Mouse (Mus musculus): ENCODE results near the gene Ttc32. TPM values are rescaled to one million over a fixed set of nuclear protein-coding genes. Genes with fewer than 3 reads are reported as not detected.
"Not testable (repeated sequence)": the region's sequence is repeated elsewhere in the genome, so short reads cannot be mapped to it uniquely, and the experiment has no call there.

Ttc32 gene
- polyA plus RNA-seq, 1 experiment from 2014 or later: 14.4 TPM

- no peak overlapping the region for H3K4me3 ChIP-seq
- H3K36me3 ChIP-seq: 0 out of 2 replicates have a peak, but pooled peaks cover 2% of the 10 kb centered on the region
- H3K9me3 ChIP-seq: no peaks in the 10 kb centered on the region
- H3K4me1 ChIP-seq: no peaks in the 10 kb centered on the region
- no peak overlapping the region for H3K27ac ChIP-seq
- DNase-seq (ENCODE audit: low spot score): no peak
- H3K27me3 ChIP-seq (ENCODE audit: insufficient read depth, poor library complexity, severe bottlenecking): no peaks in the 10 kb centered on the region
Measured at GRCm38 (mm10) chr12:9026843-9027242, 3.0 kb upstream of the Ttc32 start.

DNA sequence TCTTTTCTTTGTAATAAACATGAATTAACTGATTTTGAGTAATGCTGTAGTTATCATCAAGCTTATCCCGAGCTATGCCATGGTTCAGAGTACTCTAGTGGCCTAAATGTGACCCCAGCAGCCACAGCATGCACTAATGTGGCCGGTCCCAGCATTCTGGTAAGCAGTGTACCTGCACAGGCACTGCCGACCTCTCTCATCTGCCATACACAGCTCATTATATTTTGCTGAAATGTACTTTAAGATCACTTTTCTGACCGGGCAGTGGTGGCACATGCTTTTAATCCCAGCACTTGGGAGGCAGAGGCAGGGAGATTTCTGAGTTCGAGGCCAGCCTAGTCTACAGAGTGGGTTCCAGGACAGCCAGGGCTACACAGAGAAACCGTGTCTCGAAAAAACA is 981 bp upstream of the Ttc32 start:
- H3K4me3 ChIP-seq; H3K4me1 ChIP-seq; H3K27ac ChIP-seq; H3K27me3 ChIP-seq (ENCODE audit: insufficient read depth, poor library complexity, severe bottlenecking); H3K9me3 ChIP-seq; H3K36me3 ChIP-seq: not testable (repeated sequence)
- peak; percentile 66 for DNase-seq (ENCODE audit: low spot score)
- 89% methylated on average over 7 of the region's 7 CpGs for WGBS

- Histone ChIP-seq H3K4me3 (peak overlapping the region; percentile 78), H3K36me3 (no peaks in the 10 kb centered on the region), H3K9me3 (no peaks in the 10 kb centered on the region), H3K27ac (peak overlapping the region; percentile 97), H3K27me3 (ENCODE audit: insufficient read depth, poor library complexity, severe bottlenecking) (no peaks in the 10 kb centered on the region), H3K4me1 (no peaks in the 10 kb centered on the region)
- WGBS: 48% methylated on average over 4 of the region's 4 CpGs
- DNase-seq (ENCODE audit: low spot score): no peak
Measured at GRCm38 (mm10) chr12:9029506-9029887, 300 bp upstream of the Ttc32 start.

- no peak for DNase-seq (ENCODE audit: low spot score)
- Histone ChIP-seq H3K36me3 (no peaks in the 10 kb centered on the region), H3K4me1 (no peaks in the 10 kb centered on the region), H3K27me3 (ENCODE audit: insufficient read depth, poor library complexity, severe bottlenecking) (no peaks in the 10 kb centered on the region), H3K9me3 (no peaks in the 10 kb centered on the region), H3K4me3 (peak overlapping the region; percentile 78), H3K27ac (peak overlapping the region; percentile 97)
- 65% methylated on average over 8 of the region's 8 CpGs for WGBS
Measured at GRCm38 (mm10) chr12:9031166-9031565, 1.4 kb downstream of the Ttc32 start.

GRCm38 (mm10) chr12:9033140-9033539 is 3.3 kb downstream of the Ttc32 start:
- DNase-seq (ENCODE audit: low spot score): no peak
- Histone ChIP-seq H3K36me3 (no peaks in the 10 kb centered on the region), H3K27ac (no peak overlapping the region), H3K9me3 (no peaks in the 10 kb centered on the region), H3K27me3 (ENCODE audit: insufficient read depth, poor library complexity, severe bottlenecking) (no peaks in the 10 kb centered on the region), H3K4me1 (no peaks in the 10 kb centered on the region), H3K4me3 (no peak overlapping the region)

DNA sequence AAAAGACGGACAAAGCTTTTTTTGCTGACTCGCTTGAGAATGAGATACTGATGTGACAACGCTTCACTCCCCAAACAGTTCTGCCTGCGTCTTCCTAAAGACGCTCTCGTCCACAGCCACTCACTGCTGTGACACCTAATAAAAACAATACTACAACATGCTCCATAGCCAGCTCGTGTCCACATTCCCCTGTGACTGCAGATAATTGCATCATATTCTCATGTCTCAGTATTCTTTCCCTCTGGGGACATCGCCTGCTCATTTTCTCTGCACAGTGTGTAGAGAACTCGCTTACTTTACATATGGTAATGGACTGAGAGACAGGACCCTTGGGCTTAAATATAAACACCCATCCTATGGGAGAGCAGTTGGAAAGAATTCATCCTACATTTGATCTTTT is 6.6 kb downstream of the Ttc32 start:
- 80% methylated on average over 9 of the region's 9 CpGs for WGBS
- no peaks in the 10 kb centered on the region for H3K9me3 ChIP-seq
- DNase-seq (ENCODE audit: low spot score): no peak

DNA sequence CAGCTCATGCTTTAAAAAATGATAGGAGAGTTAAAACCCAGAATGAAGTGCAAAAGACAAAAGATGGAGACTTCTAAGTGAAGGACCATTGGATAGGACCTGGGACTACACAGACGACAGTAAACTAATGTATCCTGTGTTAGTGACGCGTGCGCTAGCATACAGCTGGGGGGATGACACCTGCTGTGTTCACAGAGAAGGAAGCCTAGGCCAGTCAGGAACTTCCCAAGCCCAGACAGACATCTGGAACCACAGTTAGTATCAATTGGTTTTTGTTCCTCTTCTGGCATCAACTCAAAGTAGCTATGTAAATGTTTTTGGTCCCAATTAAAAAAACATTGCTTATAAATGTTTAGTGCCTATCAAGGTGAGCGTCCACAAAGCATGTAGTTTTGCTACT is 10.4 kb downstream of the Ttc32 start:
- no peaks in the 10 kb centered on the region for H3K9me3 ChIP-seq
- no peaks in the 10 kb centered on the region for H3K27me3 ChIP-seq (ENCODE audit: insufficient read depth, poor library complexity, severe bottlenecking)
- no peak for DNase-seq (ENCODE audit: low spot score)
- H3K36me3 ChIP-seq: 0 out of 2 replicates have a peak, but pooled peaks cover 2% of the 10 kb centered on the region
- H3K4me3 ChIP-seq: no peak overlapping the region
- 84% methylated on average over 5 of the region's 5 CpGs for WGBS
- H3K4me1 ChIP-seq: no peaks in the 10 kb centered on the region
- H3K27ac ChIP-seq: no peak overlapping the region

More for the DNA sequence above, 6.6 kb downstream of the Ttc32 start:
- Histone ChIP-seq H3K27me3 (ENCODE audit: insufficient read depth, poor library complexity, severe bottlenecking) (no peaks in the 10 kb centered on the region), H3K36me3 (no peaks in the 10 kb centered on the region), H3K27ac (no peak overlapping the region), H3K4me1 (no peaks in the 10 kb centered on the region), H3K4me3 (no peak overlapping the region)

DNA sequence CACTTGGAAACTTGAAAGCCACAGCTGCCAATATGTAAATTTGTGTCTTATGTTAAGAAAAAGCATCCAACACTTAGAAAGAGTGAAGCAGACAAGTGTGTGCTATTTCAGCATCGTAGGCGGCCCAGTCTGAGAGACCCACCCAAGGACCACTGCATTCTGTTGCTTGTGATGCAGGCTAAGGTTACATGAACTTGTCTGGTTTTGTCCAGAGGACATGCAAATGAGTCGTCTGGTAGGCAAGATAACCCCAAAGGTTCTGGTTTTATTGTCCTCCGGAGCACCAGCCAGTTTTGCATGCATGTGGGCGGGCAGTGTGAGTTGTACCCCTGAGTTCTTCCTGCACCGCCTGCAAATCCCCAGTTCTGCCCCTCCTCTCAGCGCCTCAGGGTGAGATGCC is 10.9 kb downstream of the Ttc32 start:
- no peak overlapping the region for H3K4me3 ChIP-seq

GRCm38 (mm10) chr12:9042316-9042715 is 12.5 kb downstream of the Ttc32 start:
- H3K27ac ChIP-seq: no peak overlapping the region
- no peaks in the 10 kb centered on the region for H3K27me3 ChIP-seq (ENCODE audit: insufficient read depth, poor library complexity, severe bottlenecking)
- H3K4me3 ChIP-seq: no peak overlapping the region
- 0 out of 2 replicates have a peak, but pooled peaks cover 2% of the 10 kb centered on the region for H3K36me3 ChIP-seq
- whole genome bisulfite sequencing: 80% methylated on average over 5 of the region's 5 CpGs
- H3K9me3 ChIP-seq: no peaks in the 10 kb centered on the region
- no peak for DNase-seq (ENCODE audit: low spot score)
- H3K4me1 ChIP-seq: no peaks in the 10 kb centered on the region

More for the DNA sequence above, 10.9 kb downstream of the Ttc32 start:
- Histone ChIP-seq H3K36me3 (0 out of 2 replicates have a peak, but pooled peaks cover 2% of the 10 kb centered on the region), H3K27me3 (ENCODE audit: insufficient read depth, poor library complexity, severe bottlenecking) (no peaks in the 10 kb centered on the region), H3K4me1 (no peaks in the 10 kb centered on the region), H3K27ac (no peak overlapping the region), H3K9me3 (no peaks in the 10 kb centered on the region)
- DNase-seq (ENCODE audit: low spot score): no peak
- 58% methylated on average over 7 of the region's 7 CpGs for WGBS

DNA sequence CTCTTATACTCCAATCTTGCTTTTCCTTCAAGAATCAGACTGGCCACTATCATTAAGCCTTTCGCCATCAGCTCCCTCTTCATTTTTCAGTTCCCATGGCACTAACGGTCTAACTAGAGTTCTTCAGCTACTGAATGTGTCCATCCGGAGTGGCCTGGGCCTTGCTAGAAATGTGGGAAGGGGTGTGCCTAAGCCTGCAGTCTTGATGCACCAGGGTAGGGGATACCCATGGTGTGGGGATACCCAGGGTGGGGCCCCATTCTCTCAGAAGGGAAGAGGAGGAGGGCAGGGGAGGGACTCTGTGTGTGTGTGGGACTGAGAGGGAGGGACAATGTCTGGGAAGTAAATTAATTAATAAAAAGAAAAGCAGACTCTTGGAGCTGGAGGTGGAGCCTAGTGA is 13.0 kb downstream of the Ttc32 start:
- Histone ChIP-seq H3K4me3 (no peak overlapping the region), H3K27ac (no peak overlapping the region), H3K9me3 (no peaks in the 10 kb centered on the region), H3K27me3 (ENCODE audit: insufficient read depth, poor library complexity, severe bottlenecking) (no peaks in the 10 kb centered on the region), H3K36me3 (0 out of 2 replicates have a peak, but pooled peaks cover 2% of the 10 kb centered on the region), H3K4me1 (no peaks in the 10 kb centered on the region)
- WGBS: 83% methylated on average over 3 of the region's 3 CpGs
- DNase-seq (ENCODE audit: low spot score): no peak

GRCm38 (mm10) chr12:9044666-9045065 is 14.9 kb downstream of the Ttc32 start:
- Histone ChIP-seq H3K4me1 (no peaks in the 10 kb centered on the region), H3K36me3 (0 out of 2 replicates have a peak, but pooled peaks cover 2% of the 10 kb centered on the region), H3K9me3 (no peaks in the 10 kb centered on the region), H3K27me3 (ENCODE audit: insufficient read depth, poor library complexity, severe bottlenecking) (no peaks in the 10 kb centered on the region), H3K27ac (no peak overlapping the region), H3K4me3 (no peak overlapping the region)
- 86% methylated on average over 7 of the region's 7 CpGs for WGBS
- no peak for DNase-seq (ENCODE audit: low spot score)

DNA sequence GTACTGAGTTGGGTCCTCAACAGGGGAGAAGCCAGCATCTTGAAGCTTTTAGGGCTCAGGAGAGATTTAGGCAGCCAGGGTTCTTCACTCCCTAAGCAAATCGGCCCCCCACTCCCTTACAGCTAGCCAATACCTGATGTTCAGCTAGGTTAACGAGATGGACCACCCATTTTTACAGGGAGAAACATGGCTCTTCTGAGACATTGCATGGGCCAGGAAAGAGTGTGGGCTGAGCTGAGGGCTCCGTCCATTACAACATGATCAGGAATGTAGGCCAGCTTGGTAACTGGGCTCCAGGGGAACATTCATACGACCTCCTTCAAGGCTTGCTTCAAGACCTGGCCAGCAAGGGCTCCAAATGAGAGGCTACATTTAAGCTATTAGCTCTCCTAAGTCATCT is 16.9 kb downstream of the Ttc32 start:
- H3K4me1 ChIP-seq: peaks cover 4% of the 10 kb centered on the region; the same call in 1 of the 2 replicates
- no peak for DNase-seq (ENCODE audit: low spot score)
- H3K36me3 ChIP-seq: 0 out of 2 replicates have a peak, but pooled peaks cover 2% of the 10 kb centered on the region
- no peak overlapping the region for H3K27ac ChIP-seq
- 77% methylated on average over 4 of the region's 4 CpGs for WGBS
- H3K27me3 ChIP-seq (ENCODE audit: insufficient read depth, poor library complexity, severe bottlenecking): no peaks in the 10 kb centered on the region
- no peaks in the 10 kb centered on the region for H3K9me3 ChIP-seq
- no peak overlapping the region for H3K4me3 ChIP-seq

DNA sequence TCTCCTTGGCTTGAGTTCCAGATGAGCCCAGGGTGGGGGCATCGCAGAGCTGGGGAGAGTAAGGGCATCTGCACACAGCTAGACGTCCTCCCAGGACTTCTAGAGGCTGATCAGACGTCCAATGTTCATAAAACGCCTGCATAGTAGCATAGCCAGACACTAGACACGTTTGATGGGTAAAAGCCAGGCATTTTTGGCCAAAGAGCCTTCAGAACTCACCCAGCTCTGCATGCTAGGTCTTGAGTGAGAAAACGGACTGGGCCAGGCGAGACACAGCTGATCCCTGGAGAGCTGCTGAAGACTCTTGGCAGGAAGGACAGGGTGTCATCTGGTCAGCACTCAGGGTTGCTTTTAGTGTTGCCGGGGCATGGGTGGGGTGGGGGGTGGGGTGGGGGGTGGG is 18.3 kb downstream of the Ttc32 start:
- Histone ChIP-seq H3K27me3 (ENCODE audit: insufficient read depth, poor library complexity, severe bottlenecking) (no peaks in the 10 kb centered on the region), H3K4me3 (no peak overlapping the region), H3K27ac (no peak overlapping the region), H3K4me1 (peaks cover 4% of the 10 kb centered on the region; the same call in 1 of the 2 replicates), H3K9me3 (no peaks in the 10 kb centered on the region), H3K36me3 (0 out of 2 replicates have a peak, but pooled peaks cover 2% of the 10 kb centered on the region)
- DNase-seq (ENCODE audit: low spot score): no peak
- 73% methylated on average over 8 of the region's 8 CpGs for WGBS

DNA sequence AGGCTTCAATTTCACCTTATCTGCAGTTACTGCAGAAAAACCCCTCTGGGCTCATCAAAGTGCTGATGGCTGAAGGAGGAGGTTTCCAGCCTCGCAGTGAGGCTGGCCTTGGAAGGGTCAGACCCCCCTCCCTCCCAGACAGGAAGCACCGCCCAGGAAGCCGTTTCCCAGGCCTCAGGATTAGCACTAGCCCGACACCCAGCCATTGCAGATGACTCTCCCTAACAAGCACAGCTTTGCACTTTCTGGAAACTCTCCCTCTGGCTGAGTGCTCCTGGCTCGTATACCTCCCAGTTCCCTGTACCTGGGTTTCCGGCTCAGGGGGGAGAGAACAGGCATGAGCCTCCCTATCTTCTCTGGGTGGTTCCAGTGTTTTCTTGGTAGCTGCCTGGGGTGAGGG is 21.0 kb downstream of the Ttc32 start:
- Histone ChIP-seq H3K4me3 (no peak overlapping the region), H3K27me3 (ENCODE audit: insufficient read depth, poor library complexity, severe bottlenecking) (no peaks in the 10 kb centered on the region), H3K36me3 (no peaks in the 10 kb centered on the region), H3K9me3 (no peaks in the 10 kb centered on the region), H3K4me1 (peaks cover 4% of the 10 kb centered on the region; the same call in 1 of the 2 replicates), H3K27ac (0 out of 2 replicates have a peak overlapping the region, but pooled peaks have one; percentile 12)
- WGBS: 25% methylated on average over 6 of the region's 6 CpGs
- no peak for DNase-seq (ENCODE audit: low spot score)
